Mouse (Mus musculus): ENCODE data around the gene Psd4.

The Psd4 gene

GRCm38 (mm10) chr2:24435699-24436098, 68.3 kb downstream of the Psd4 start:
- no peak for DNase-seq (ENCODE audit: low spot score)

- no peak for DNase-seq (ENCODE audit: low spot score)
Measured at GRCm38 (mm10) chr2:24440056-24440455, 72.7 kb downstream of the Psd4 start.

GRCm38 (mm10) chr2:24441899-24442298, 74.5 kb downstream of the Psd4 start:
- DNase-seq (ENCODE audit: low spot score): no peak

- no peak for DNase-seq (ENCODE audit: low spot score)
Measured at GRCm38 (mm10) chr2:24442303-24442925, 75.0 kb downstream of the Psd4 start.

- no peak for DNase-seq (ENCODE audit: low spot score)
Measured at GRCm38 (mm10) chr2:24443256-24443790, 75.9 kb downstream of the Psd4 start.

GRCm38 (mm10) chr2:24449111-24449510, 81.7 kb downstream of the Psd4 start:
- no peak for DNase-seq (ENCODE audit: low spot score)

GRCm38 (mm10) chr2:24453206-24453605, 85.8 kb downstream of the Psd4 start:
- no peak for DNase-seq (ENCODE audit: low spot score)

GRCm38 (mm10) chr2:24454429-24455011, 87.1 kb downstream of the Psd4 start:
- no peak for DNase-seq (ENCODE audit: low spot score)

GRCm38 (mm10) chr2:24455057-24455855, 87.9 kb downstream of the Psd4 start:
- no peak for DNase-seq (ENCODE audit: low spot score)

GRCm38 (mm10) chr2:24456841-24457240, 89.5 kb downstream of the Psd4 start:
- no peak for DNase-seq (ENCODE audit: low spot score)

GRCm38 (mm10) chr2:24460112-24460807, 92.9 kb downstream of the Psd4 start:
- no peak for DNase-seq (ENCODE audit: low spot score)

- DNase-seq (ENCODE audit: low spot score): no peak
Measured at GRCm38 (mm10) chr2:24460808-24461127, 93.4 kb downstream of the Psd4 start.
